Mouse (Mus musculus) embryo, embryonic 11 days (tissue): ENCODE measurements around the gene Sptb.
A peak's percentile ranks its signal among the peaks of the same experiment; 100 is the strongest.

Experiments used
- DNase-seq: peaks from one replicate; pipeline ENCODE4 v3.0.0-alpha.2; 2015

The Sptb gene

DNA sequence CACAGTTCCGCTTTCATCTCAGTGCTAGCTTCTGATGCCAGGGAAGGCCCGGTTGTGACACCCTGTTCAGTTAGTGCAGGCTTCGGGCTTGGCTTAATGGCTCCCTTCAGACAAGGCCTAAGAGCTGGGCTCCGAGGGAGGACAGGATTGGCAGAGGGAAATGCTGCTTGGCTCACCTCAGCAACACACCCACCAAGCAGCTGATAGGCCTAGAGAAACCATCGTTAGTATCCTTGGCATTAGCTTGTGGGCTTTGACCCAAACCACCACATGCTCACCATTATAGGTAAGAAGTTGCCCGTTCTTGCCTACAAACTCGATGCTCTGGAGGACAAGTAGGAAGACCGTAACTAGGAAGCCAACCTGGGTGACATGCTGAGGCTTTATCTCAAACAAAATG is 38.3 kb downstream of the Sptb start:
- no peak for DNase-seq

DNA sequence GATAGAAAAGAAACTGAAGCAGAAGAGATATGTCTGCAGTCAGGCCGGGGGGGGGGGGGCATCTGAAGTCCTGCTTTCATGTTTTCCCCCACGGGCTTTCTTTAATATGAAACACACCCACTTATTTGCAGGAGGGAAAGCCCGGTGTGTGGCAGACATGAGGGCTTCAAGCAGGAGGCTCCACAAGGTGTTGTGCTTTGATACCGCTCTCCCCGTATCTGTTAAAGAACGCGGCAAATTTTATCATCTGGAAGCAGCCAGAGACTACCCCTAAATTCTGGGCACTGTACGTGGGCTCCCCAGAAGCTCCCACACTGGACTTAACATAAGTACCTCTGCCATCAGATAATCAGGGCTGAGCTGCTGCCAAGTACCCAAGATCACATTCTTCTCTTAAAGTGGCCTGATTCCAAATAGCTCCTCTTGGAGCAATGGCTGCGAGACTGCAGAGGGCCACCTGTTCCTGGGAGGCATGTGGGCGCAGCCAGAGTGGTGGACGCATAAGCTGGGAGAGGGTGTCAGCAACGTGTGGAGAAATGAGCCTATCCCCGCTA is 39.7 kb downstream of the Sptb start:
- peak; percentile 18 for DNase-seq

DNA sequence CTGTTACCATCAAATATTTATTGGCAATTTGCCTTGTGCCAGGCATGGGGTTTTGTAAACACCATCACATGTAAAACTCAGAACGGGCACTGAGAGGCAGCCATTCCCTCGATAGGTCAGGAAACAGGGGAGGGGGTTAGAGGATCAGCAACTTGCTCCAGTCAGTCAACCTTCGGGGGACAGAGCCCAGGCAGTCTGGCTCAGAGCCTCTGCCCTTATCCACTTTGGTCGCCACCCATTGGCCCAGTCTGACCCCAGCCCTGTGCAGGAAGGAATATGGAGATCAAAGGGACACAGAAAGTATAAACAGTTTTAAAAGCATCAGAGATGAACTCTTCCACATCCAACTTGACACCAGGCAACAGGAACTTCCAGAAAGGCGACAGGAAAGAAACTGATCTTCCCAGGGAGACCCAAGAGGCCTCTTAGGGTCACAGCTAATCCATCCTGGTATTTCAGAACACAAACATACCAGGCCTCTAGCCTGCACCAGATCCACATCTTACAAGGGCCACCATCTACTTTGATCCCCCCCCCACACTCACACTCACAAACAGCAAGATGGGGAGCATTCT is 40.3 kb downstream of the Sptb start:
- peak; percentile 30 for DNase-seq

DNA sequence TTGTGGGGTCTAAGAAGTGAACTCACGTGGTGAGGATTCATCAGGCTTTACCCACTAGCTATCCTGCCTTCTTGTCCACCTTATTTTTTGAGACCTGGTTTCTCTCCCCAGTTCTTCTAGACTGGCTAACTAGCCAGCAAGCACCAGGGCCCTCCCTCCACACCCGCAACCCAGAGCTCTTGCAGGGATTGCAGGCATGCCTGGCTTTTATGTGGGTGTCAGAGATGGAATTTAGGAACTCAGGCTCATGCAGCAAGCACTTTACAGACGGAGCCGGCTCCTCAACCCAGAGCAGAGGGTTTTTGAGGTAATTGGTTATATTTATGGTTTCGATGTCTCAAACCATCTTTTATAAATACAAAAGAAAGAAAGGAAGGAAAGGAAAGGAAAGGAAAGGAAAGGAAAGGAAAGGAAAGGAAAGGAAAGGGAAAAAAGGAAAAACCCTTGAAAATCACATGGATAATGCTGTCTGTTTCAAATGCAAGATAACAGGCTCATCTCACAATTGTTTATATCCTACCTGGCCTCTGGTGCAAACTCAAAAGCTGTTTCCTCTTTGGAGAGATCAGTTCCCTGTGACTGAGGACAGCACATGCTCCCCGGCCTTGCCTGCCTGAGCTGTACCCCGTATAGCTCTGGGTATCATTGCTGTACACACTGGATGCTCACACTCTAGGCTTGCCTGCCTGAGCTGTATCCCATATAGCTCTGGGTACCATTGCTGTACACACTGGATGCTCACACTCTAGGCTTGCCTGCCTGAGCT is 41.5 kb downstream of the Sptb start:
- no peak for DNase-seq

DNA sequence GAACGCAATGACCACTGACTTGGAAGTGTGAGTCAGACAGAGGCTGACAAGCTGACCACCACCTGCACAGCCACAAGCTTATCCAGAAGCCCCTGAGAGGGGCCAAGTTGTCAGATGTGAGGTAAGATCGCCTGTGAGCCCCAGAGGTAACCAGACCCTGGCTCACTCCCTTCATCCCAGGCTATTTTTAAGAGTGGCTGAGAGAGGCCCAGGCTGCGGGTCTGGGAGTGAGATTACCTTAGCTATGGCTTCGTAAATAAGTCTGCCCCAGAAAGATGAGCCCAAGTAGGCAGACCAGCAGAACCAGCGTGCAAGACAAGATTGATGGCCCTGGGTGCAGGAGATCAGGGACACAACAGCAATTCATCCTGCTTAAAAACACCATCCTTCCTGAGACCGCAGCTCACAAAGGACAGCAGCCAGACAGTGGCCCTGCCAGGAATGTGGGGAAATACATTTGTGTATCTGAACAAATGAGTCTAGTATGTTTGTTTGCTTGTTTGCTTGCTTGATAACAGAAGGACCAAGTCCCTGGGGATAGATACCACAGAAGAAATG is 58.5 kb downstream of the Sptb start:
- no peak for DNase-seq

DNA sequence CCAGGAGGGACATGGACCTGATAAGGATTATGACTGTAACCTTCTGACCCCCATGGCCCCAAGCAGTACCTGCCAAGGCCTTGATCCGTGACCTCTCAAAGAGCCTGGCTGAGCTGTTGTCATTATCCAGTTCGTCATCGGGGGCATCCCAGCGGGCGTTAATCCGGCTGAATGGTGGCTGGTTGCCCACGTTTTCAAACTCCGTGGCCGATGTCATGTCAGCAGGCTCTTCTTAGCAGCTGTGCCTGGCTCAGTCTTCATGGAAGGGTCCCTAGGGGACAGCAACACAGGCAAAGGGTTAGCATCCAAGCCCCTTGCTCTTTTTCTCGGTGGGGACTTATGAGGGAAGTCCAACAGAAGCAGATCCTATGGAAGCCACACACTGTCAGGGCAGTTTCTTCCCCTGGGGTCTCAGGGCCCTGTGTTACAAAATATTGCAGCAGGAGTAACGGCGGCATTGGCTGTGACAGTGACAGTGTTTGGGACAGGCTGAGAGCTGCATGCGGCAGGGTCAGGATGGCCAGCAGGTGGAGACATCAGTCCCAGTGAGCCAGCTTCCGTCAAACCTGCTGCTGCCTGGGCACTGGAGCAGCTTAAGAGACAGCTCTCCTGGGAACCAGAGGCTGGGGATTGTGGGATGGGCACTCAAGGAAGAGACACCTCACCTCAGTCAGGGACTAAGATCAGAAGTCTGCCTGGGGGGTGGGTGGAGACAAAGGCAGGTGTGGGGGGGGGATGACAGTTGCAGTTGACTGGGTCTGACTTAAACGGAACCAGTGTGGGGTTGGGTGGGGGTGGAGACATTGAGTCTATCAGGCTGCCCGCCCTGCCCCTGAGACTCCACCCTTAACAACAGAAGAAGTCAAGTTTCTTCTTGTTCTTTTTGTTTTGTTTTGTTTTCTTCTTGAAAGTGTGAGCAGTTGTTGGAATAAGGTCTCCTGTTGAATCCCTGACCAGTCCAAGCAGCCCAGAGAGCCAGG is 60.3 kb downstream of the Sptb start:
- DNase-seq: peak; percentile 79

DNA sequence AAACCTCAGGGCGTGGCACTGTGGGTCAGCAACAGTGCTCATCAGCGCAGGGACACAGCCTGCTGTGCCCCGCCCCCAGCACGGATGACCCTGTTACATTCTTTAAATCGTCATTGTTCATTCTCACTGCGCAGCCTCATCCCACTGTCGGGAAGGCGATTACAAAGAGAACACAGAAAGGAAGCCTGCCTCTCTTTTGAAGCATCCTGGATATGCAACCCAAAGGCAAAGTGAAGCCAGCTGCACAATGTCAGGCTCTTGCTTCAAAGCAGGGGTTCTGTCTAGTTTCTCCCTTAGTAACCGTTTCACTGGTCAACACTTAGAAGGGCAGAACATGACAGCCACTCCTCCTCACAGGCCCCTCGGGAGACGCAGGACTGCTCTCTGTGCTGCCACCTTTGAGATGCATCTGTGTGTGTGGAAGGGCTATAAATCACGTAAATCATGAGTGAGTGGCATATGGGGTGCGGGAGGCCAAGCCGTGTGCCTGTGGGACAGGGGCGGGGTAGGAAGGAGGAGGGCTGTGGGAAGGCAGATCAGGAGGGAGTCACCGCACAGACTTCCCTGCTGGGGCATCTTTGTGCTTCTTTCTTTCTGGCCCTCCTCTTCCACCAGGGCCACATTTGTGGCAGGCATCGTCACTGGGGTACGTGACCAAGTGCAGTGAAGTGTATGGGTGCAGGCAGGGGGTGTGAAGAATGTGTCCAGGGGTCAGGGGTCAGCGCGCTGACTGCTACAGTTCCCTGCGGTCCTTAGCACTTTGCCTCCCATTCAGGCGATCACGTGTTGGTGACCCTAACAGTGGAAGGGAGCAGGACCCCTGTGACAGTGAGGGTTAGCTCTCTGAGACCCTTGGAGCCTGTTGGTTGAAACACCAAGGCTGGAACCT is 64.9 kb downstream of the Sptb start:
- peak; percentile 53 for DNase-seq

DNA sequence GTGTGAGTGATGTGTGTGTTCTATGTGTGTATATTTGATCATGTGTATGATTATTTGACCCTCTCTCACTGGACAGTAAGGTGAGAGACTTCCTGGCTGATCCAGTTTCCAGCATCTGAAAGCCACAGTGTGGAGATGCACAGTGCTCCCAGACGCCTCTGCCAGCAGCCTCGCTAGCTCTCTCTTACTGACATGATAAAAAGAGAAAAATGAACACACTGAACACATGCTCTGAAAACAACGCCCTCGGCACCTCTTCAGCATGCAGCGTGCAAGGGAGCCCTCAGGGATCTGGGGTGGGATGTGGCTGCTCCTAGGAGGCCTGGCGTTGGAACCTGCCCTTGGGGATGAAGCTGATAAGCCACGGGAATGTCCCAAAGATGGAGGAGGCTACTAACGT is 66.7 kb downstream of the Sptb start:
- no peak for DNase-seq

DNA sequence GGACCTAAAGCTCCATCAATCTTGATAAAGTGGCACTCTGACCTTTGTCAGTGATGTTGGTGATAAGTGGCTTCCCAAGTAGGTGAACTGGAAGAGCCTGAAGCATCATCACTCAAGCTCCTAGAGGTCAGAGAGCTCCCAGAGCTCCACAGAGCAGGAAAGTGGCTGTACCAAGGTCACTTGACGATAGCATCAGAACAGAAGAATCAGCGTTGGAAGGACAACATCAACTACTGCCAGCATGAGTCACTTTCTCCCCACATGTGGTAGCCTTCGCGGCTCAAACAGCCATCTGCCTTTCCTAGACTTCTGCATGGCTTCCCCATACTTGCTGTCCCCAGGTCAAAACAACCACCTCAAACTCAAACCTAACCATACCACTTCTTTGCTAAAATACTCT is 67.7 kb downstream of the Sptb start:
- DNase-seq: no peak

DNA sequence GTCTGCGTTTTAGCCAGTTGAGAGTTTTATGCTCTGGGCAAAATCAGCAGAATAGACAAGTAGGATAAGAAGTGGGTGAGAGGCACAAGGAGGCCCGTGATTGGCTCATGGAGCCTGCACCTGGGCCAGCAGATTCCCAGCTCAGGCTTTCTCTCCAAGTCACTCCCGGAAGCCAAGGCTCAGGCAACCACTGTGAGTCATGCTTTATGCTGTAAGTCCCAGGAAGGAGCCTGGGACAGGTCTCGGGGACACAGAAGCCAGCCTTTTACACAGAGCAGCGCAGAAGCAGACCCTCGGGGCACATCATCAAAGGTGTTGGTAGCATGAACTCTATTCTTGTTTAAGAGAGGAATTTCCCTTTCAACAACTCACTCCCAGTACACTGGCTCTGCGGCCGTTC is 69.7 kb downstream of the Sptb start:
- DNase-seq: peak; percentile 28

DNA sequence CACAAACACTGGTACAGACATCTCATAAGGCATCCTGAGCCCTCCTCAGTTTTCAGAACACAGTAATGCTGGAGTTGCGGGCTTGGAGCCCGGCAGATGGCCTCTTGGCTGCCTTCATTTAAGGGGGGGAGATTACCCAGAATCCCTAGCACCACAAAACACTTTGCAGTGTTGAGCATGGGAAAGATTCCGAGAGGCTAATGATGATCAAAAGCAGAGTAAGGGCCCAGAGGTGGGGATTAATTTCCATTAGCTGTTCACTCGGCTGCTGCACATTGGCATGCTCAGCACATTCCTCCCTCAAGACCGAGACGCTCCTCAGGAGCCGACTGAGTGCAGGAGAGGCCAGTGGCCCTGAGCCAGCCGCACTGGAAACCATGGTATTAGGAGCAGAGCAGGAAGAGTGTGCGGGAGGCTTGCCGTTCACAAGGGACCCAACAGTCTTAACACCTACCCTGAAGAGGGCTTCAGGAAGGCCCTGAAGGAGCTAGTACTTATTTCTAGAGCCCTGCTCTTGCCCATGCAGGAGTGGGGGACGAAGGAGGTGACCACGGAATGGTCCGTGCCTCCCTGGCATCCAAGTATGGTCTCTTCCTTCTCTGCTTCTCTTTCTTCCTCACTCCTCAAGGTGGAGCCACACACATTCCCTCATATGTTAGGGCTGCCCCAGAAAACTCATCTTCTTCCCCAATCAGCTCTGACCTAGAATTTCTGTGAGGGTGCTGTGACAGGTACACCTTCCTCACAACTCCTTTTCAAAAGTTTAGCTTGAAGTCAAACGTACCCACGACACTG is 75.3 kb downstream of the Sptb start:
- no peak for DNase-seq

DNA sequence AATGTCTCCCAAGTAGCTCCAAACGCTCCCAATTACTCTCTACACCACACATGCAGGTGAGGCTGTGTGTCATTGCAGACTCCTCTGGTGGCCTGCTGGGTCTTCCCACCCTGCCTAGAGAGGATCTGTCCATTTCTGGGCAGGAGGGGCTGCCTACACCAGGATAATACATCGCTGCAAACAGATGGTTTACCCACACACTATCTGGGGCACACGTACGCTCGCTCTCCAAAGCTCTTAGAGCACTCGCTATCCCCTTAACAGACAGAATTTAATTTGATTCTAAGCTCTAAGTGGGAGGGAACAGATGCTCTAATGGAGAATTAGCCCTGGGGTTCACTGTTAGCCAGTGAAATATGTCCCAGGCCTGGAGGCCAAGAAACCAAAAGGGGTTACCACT is 87.0 kb downstream of the Sptb start:
- DNase-seq: no peak

DNA sequence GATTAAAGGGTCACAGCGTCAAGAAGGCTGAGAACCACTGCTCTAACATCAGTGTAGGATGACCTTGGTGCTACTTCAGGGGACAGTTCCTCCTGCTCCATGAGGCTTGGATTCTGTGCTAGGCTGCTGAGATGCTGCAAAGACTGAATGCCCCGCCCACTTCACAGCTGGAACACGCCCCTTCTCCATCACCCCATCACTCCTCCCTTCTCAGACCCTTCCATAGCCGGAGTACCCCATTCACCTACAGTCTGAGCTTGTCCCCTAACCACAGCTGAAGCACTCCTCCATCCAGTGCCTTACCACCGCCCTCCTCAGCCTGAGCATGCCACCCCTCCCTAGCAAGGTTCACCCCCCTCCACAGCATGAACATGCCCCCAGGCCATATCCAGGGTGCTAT is 90.5 kb downstream of the Sptb start:
- no peak for DNase-seq

DNA sequence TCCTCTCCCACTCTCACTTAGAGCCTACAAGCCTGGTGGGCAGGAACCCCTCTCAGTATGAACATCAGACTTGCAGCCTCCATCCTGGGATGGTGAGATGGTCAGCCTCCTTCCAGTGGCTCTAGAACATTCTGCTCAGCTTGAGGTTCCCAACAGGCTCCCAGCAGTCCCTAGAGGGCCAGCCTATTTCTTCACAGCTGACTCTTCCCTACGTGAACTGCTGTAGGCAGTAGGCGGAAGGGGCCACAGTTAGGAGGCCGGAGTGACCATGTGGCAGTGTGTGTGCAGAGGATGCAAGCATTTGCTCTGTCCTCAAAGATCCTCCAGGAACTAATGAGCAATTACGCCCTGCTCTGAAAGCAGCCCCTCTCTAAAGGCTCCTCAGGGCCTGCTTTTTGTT is 92.2 kb downstream of the Sptb start:
- no peak for DNase-seq

DNA sequence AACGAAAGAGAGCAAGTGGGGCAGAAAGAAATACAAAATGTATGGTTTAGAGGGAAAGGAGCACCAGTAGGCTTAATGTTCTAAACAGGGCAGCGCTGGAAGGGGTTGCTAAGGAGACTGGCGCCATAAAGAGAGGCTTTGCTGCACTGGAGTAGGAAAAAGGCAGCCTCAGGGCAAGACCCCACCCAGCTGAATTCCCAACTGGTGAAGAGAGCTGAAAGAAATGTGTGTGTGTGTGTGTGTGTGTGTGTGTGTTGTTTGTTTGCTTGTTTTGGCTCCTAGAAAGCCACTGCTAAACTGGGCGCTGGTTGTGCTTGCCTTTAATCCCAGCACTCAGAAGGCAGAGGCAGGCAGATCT is 94.8 kb downstream of the Sptb start:
- DNase-seq: no peak

DNA sequence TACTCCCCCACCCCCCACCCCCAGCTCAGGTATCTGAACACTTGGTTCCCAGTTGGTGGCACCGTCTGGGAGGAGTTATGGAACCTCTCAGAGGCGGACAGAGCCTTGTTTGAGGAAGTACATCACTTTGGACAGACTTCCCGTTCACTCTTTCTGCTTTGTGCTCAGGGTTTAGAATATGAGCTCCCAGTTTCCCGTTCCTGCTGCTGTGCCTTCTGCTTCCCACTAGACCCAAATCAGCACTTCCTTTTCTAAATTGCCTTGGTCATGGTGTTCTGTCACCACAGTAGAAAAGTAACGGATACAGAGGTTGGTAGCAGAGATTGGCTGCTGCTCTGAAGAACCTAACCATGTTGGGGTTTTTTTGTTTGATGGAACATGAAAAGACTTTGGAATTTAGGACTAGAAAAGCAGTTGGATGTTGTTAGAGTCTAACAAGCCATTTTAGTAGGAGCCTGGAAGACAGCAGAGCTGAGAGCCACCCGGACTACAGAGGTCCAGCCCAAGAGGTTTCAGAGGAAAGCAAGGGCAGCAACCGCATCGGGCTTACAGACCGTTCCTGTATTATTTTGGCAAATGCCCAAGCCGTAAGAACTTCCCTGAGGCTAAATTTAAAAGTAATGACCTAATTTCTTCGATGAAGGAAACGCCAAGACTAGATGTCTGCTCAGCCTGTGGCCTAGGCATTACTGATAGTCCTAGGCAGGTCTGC is 95.3 kb downstream of the Sptb start:
- no peak for DNase-seq

DNA sequence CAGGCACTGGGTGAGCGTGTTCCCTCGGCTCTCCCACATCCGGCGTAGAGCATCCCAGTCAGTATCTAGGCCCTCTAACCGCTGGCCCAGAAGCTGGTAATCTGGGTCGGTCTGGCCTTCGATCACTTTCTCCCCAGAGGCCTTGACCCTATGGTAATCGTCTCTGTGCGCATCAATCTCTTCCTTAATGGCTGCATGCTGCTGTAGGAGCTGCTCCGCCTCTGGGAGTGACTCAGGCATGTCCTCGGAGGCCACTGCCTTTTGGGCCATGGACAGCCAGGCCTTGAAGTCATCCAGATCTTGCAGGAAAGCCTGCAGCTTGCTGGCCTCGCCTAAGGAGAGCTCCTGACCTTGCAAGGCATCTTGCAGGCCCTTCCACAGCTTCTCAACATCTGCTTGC is 97.7 kb downstream of the Sptb start:
- no peak for DNase-seq

DNA sequence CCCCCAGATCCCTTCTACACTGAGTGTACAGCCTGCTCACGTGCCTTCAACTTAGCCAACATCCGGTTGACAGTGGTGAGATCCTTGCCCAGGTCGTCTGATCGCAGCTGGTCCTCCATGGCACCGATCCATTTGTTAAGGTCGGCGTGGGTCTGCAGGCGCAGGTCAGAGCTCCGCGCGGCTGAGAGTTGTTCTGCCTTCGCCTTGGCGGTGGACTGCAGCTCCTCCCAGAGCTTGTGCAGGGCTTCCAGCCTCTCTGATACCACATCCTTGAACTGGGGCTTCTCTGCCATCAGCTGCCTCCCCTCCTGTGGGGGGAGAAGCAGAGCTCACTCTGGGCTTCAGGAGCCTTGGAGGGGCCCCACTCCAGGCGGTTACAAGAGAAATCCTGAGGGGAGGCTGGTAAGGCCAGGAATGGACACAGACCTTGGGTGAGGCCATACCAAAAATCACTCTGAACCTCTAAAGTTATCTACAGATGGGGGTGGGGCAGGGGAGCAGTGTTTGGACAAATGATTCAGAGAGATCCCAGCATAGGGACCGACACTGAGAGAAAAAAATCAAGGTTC is 101.3 kb downstream of the Sptb start:
- no peak for DNase-seq

DNA sequence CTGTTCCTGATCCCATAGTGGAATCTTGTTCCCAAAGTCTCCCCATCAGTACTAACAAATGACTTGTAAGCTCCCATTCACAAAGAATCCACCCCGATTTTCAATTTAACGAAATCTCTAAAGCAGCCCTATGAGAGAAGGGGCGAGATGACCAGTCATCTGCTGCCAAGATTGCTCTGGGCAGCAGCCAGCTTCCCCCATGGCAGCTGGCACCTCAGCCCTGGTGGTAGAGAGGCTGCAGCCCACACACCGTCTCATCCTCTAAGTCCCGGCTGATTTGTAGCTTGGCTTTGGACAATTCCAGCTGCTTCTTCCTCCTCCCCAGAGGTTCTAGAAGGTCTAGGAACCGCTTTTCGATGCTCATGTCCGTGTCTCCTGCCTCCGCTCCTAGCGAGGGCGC is 102.1 kb downstream of the Sptb start:
- DNase-seq: no peak

DNA sequence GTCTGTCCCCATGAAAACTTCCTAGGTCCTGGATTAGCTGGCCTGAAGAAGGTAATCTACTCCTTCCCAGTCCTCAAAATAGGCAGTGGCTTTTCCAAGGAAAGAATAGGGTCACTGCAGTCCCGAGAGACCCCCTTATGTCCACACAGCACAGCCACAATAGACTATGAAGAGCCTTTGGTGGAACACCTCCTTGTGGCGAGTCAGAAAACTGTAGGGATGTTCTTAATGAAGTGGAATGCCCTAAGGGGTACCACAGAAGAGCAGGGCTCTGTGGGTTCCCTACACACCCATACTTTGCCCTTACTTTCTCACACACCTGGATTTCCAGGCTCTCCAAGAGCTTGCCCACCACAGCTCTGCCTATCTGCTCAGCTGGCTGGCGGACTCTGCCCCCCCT is 104.5 kb downstream of the Sptb start:
- DNase-seq: no peak
